Mouse (Mus musculus) forebrain, embryonic 10.5 days (tissue): Measurements from ENCODE around the gene Ubtfl1. TPM values are rescaled to one million over a fixed set of nuclear protein-coding genes. Genes with fewer than 3 reads are reported as not detected.
"Not testable (repeated sequence)": the region's sequence is repeated elsewhere in the genome, so short reads cannot be mapped to it uniquely, and the experiment has no call there.

Experiments used
- DNase-seq: peaks from one replicate; pipeline ENCODE4 v3.0.0-alpha.2; 2017; ENCODE audit warnings: low spot score; ENCODE audit errors: extremely low spot score
- H3K27ac ChIP-seq: fragments of 300-500 bp; sonication (generic); 2 replicates; pipeline ENCODE4 v1.5.1; 2016; ENCODE audit warnings: mild to moderate bottlenecking
- H3K27me3 ChIP-seq: fragments of 300-500 bp; sonication (generic); 2 replicates; pipeline ENCODE4 v1.6.1; 2016; ENCODE audit warnings: mild to moderate bottlenecking; ENCODE audit not compliant: poor library complexity, severe bottlenecking
- H3K36me3 ChIP-seq: fragments of 300-500 bp; sonication (generic); replicated peaks from 2 replicates; pipeline ENCODE4 v1.6.1; 2016; ENCODE audit warnings: mild to moderate bottlenecking, moderate library complexity
- H3K4me1 ChIP-seq: fragments of 300-500 bp; sonication (generic); 2 replicates; pipeline ENCODE4 v1.6.1; 2016
- H3K4me3 ChIP-seq: fragments of 300-500 bp; sonication (generic); 2 replicates; pipeline ENCODE4 v1.5.1; 2016; ENCODE audit warnings: mild to moderate bottlenecking, moderate library complexity
- H3K9me3 ChIP-seq: fragments of 300-500 bp; sonication (generic); 2 replicates; pipeline ENCODE4 v1.6.1; 2016; ENCODE audit warnings: mild to moderate bottlenecking, moderate library complexity
- WGBS: fragments of 180-500 bp; shearing (Covaris S2); methylation state at CpG from one replicate; pipeline ENCODE4 v1.1.7; 2016; 5-methylcytosine and 5-hydroxymethylcytosine counted together
- microRNA-seq: library from miRNA; unstranded; fragments of <30 nt; microRNA quantifications from one replicate; pipeline ENCODE4, GENCODE M21; 2017
- polyA plus RNA-seq: library from polyadenylated mRNA; unstranded; fragments of >200 nt; fragmentation: Nextera tagmentation; extraction: Ambion mirVana; gene quantifications from 2 replicates; pipeline ENCODE4 v1.2.1, GENCODE M21; 2016

Gene Ubtfl1
- not detected in 2 replicates for polyA plus RNA-seq

- H3K9me3 ChIP-seq: no peaks in the 10 kb centered on the region
- H3K4me3 ChIP-seq: no peak within 1 kb of the TSS
- H3K27me3 ChIP-seq: no peaks in the 10 kb centered on the region
- H3K27ac ChIP-seq: no peak within 1 kb of the TSS
- H3K4me1 ChIP-seq: no peaks in the 10 kb centered on the region
- H3K36me3 ChIP-seq: no peaks in the 10 kb centered on the region
- no peak for DNase-seq
- 89% methylated on average over 1 of the region's 1 CpGs for WGBS
Observed at GRCm38 (mm10) chr9:18404118-18404517, at the start of gene Ubtfl1. Ubtfl1 (plus strand) TSS chr9:18404418.

- DNase-seq, H3K27me3 ChIP-seq, H3K9me3 ChIP-seq, H3K36me3 ChIP-seq, H3K4me1 ChIP-seq, H3K27ac ChIP-seq, H3K4me3 ChIP-seq: not testable (repeated sequence)
- WGBS: 88% methylated on average over 1 of the region's 1 CpGs
Observed at GRCm38 (mm10) chr9:18373026-18373425, 31.2 kb upstream of the Ubtfl1 start.

DNA sequence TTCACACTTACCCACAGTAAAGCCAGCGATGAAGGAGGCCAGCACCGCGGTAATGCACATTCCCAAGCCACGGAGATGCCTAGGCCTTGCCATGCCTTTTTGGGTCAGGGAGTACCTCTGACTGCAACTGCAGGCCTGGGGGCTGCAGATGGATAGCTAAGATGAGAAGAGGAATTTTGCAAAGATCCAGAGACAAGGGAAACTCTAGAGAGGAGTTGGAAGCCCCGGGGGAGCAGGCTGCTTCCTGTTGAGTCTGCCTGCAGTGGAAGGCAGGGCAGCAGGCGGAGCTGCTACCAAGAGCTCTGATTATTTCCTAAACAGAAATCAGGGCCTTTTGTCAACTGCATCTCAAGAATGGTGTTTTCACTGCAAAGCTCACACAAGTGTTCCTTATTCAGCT is 18.4 kb upstream of the Ubtfl1 start:
- no peaks in the 10 kb centered on the region for H3K27me3 ChIP-seq
- no peaks in the 10 kb centered on the region for H3K9me3 ChIP-seq
- peaks cover 4% of the 10 kb centered on the region; the same call in 1 of the 2 replicates for H3K4me1 ChIP-seq
- DNase-seq: peak; percentile 15
- H3K36me3 ChIP-seq: no peaks in the 10 kb centered on the region
- H3K4me3 ChIP-seq: no peak overlapping the region
- H3K27ac ChIP-seq: peak overlapping the region; percentile 48; the same call in 1 of the 2 replicates
- WGBS: 22% methylated on average over 6 of the region's 6 CpGs

DNA sequence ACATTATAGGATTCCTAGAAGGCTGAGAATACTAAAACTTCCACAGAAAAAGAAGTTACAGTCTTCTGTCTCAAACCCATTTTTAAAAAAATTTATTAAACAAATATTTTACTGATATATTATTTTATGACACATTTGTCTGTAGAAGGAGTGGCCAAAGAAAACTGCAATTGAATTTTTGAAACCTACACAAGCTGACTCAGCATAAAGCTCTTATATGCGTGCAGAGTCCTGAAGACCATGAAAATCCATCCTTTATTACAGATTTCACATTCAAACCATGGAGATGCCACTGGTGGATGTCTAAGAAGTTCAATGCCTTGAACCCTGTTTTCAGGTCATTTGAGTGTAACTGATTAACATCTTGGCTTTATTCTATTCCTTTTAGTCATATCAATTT is 4.6 kb upstream of the Ubtfl1 start:
- Histone ChIP-seq H3K36me3 (no peaks in the 10 kb centered on the region), H3K4me1 (no peaks in the 10 kb centered on the region), H3K27me3 (no peaks in the 10 kb centered on the region), H3K27ac (no peak overlapping the region), H3K4me3 (no peak overlapping the region), H3K9me3 (no peaks in the 10 kb centered on the region)
- WGBS: 88% methylated on average over 1 of the region's 1 CpGs
- DNase-seq: no peak

- not testable (repeated sequence) for H3K36me3 ChIP-seq, H3K4me1 ChIP-seq, DNase-seq, H3K27me3 ChIP-seq, H3K4me3 ChIP-seq, H3K9me3 ChIP-seq, H3K27ac ChIP-seq
- WGBS: 79% methylated on average over 2 of the region's 2 CpGs
Observed at GRCm38 (mm10) chr9:18402895-18403294, 1.3 kb upstream of the Ubtfl1 start, which contains the start of gene Naalad2. Naalad2 (minus strand) TSS chr9:18402995.

- H3K27me3 ChIP-seq, H3K4me1 ChIP-seq, H3K27ac ChIP-seq, H3K9me3 ChIP-seq, DNase-seq, H3K36me3 ChIP-seq, H3K4me3 ChIP-seq: not testable (repeated sequence)
- WGBS: 82% methylated on average over 4 of the region's 4 CpGs
Observed at GRCm38 (mm10) chr9:18412371-18412770, 8.2 kb downstream of the Ubtfl1 start.

- no peak for DNase-seq
- Histone ChIP-seq H3K27me3 (no peaks in the 10 kb centered on the region), H3K4me3 (no peak within 1 kb of the TSS), H3K36me3 (no peaks in the 10 kb centered on the region), H3K9me3 (peaks cover 4% of the 10 kb centered on the region; the same call in 1 of the 2 replicates), H3K27ac (no peak within 1 kb of the TSS), H3K4me1 (no peaks in the 10 kb centered on the region)
Observed at GRCm38 (mm10) chr9:18430354-18430753, 26.1 kb downstream of the Ubtfl1 start, which contains the start of gene Mbd3l2. Mbd3l2 (plus strand) TSS chr9:18430654.

GRCm38 (mm10) chr9:18431687-18432086 is 27.5 kb downstream of the Ubtfl1 start:
- H3K27me3 ChIP-seq: no peaks in the 10 kb centered on the region
- no peaks in the 10 kb centered on the region for H3K4me1 ChIP-seq
- H3K27ac ChIP-seq: no peak overlapping the region
- peaks cover 4% of the 10 kb centered on the region; the same call in 1 of the 2 replicates for H3K9me3 ChIP-seq
- H3K36me3 ChIP-seq: no peaks in the 10 kb centered on the region
- no peak for DNase-seq
- WGBS: 91% methylated on average over 10 of the region's 10 CpGs
- H3K4me3 ChIP-seq: no peak overlapping the region

DNA sequence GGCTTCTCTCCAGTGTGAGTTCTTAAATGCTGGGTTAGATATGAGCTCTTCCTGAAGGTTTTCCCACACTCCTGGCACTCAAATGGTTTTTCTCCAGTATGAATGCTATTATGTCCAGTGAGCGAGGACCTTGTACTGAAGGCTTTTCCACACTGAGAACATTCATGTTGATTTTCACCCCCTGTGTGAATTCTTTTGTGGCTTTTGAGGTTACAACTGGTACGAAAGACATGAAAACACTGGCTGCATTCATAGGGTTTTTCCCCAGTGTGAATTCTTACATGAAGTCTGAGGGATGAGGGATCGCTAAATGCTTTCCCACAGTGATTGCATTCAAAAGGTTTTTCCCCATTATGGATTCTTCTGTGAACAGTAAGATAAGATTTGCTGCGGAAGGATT is 52.3 kb downstream of the Ubtfl1 start:
- DNase-seq: no peak
- no peaks in the 10 kb centered on the region for H3K4me1 ChIP-seq
- no peak overlapping the region for H3K4me3 ChIP-seq
- H3K27ac ChIP-seq: no peak overlapping the region
- peaks cover 49% of the 10 kb centered on the region for H3K36me3 ChIP-seq
- peaks cover 11% of the 10 kb centered on the region; the same call in 1 of the 2 replicates for H3K9me3 ChIP-seq
- 92% methylated on average over 4 of the region's 4 CpGs for WGBS
- no peaks in the 10 kb centered on the region for H3K27me3 ChIP-seq

Small RNAs within 50 kb of the gene (microRNA-seq; reads per million reads assigned to microRNA genes)
- not detected for gene Gm22854

Other genes starting within 250 kb of the Ubtfl1 start
- gene Chordc1, start 112.3 kb upstream of the Ubtfl1 start, polyA plus RNA-seq: 130 and 160 TPM in 2 replicates
- 0.33 and 0.39 TPM in 2 replicates for gene Naalad2, start 1.4 kb upstream of the Ubtfl1 start, polyA plus RNA-seq
- gene Mbd3l2, start 26.2 kb downstream of the Ubtfl1 start, polyA plus RNA-seq: not detected in 2 replicates
- gene Zfp558, start 73.8 kb downstream of the Ubtfl1 start, polyA plus RNA-seq: 8.3 and 9.8 TPM in 2 replicates
- gene Mbd3l1, start 73.9 kb downstream of the Ubtfl1 start, polyA plus RNA-seq: not detected in 2 replicates